Mouse (Mus musculus): Measurements from ENCODE around the gene Cacna1f. TPM values are rescaled to one million over a fixed set of nuclear protein-coding genes. Genes with fewer than 3 reads are reported as not detected.

Cacna1f gene
- polyA plus RNA-seq, 1 experiment: not detected

DNA sequence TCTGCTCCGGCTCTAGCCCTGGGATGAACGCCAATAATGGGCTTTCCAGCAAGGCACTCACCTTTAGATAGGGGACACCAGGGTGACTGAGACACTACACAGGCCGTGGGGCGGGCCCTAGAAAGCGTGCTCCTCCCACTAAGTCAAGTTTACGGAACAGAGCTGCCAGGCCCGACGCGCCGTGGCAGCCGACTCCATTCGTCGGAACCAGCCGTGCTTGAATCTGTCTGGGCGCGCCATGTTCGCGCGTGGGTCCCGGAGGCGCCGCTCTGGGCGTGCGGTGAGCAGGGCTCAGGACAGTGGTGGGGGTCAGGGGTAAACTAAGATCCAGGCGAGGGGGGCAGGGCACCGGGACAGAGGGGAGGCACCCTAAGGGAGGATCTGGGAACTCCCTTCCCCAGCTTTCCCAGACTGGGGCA, 50.3 kb downstream of the Cacna1f start, which contains the start of gene Prickle3:
Gene Prickle3 (plus strand): TSS at position 40 of the 419 bp plus-strand sequence.
- H3K27me3 ChIP-seq (replicated peaks; ENCODE audit: control insufficient read depth, insufficient read depth, low read length): no peaks in the 10 kb centered on the region
- no peaks in the 10 kb centered on the region; the same call in 1 of the 2 replicates for H3K4me1 ChIP-seq (ENCODE audit: control insufficient read depth, insufficient read depth, low read length)
- peak; percentile 76 for DNase-seq
- no peak for TF ChIP-seq POLR2A (IDR thresholded peaks at IDR 0.05; ENCODE audit: low read depth, low read length)
- no peak for TF ChIP-seq CTCF (conservative IDR thresholded peaks at IDR 0.05; ENCODE audit: insufficient read depth, insufficient read length, low read depth, low read length)
- peak within 1 kb of the TSS; percentile 59 for H3K27ac ChIP-seq (ENCODE audit: insufficient read depth, low read depth, low read length)
- H3K4me3 ChIP-seq (ENCODE audit: insufficient read depth, low read depth, low read length): peak within 1 kb of the TSS; percentile 69
- under 1% methylated on average over 26 of the region's 26 CpGs for WGBS
- no peaks in the 10 kb centered on the region for H3K36me3 ChIP-seq (ENCODE audit: control insufficient read depth, insufficient read depth, low read length)

DNA sequence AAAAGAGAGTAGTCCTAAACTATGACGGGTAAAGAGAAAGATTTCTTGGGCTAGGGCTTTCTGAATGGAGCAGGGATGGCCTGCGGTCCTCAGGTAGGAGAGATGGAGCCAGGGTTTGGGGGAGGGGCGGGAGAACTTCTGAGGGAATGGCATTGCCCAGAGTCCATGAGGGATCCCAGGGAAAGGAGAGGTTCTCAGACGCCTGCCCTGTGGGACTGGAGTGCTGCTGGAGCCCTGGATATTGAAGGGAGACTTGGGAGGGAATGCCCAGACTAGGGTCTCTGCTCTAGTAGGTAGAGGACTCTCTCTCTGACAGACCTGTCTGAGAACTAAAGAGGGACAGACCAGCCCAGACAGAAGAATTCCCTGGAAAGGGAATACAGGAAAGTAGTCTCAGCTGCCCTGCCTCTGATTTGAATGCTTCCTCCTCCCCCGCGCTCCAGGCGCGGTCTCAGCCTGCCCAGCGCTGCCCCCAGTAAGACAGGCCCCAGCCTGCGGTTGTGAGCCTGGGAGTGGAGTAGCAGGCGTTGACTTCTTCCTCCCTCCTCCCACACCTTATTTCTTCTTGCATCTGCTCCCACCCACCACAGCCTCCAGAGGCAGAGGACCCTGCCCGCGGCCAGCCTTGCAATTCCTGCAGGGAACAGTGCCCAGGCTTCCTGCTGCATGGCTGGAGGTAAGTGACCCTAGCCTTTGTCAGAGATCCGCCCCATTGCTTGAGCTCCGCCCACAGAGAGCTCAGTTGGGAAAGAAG, 51.3 kb downstream of the Cacna1f start:
- Histone ChIP-seq H3K27ac (ENCODE audit: insufficient read depth, low read depth, low read length) (peak overlapping the region; percentile 22), H3K36me3 (ENCODE audit: control insufficient read depth, insufficient read depth, low read length) (no peaks in the 10 kb centered on the region), H3K27me3 (replicated peaks; ENCODE audit: control insufficient read depth, insufficient read depth, low read length) (no peaks in the 10 kb centered on the region), H3K4me3 (ENCODE audit: insufficient read depth, low read depth, low read length) (peak overlapping the region; percentile 38), H3K4me1 (ENCODE audit: control insufficient read depth, insufficient read depth, low read length) (no peaks in the 10 kb centered on the region; the same call in 1 of the 2 replicates)
- peak; percentile 87 for DNase-seq
- TF ChIP-seq CTCF (conservative IDR thresholded peaks at IDR 0.05; ENCODE audit: insufficient read depth, insufficient read length, low read depth, low read length) (no peak), POLR2A (IDR thresholded peaks at IDR 0.05; ENCODE audit: low read depth, low read length) (no peak)
- 6% methylated on average over 15 of the region's 15 CpGs for WGBS

DNA sequence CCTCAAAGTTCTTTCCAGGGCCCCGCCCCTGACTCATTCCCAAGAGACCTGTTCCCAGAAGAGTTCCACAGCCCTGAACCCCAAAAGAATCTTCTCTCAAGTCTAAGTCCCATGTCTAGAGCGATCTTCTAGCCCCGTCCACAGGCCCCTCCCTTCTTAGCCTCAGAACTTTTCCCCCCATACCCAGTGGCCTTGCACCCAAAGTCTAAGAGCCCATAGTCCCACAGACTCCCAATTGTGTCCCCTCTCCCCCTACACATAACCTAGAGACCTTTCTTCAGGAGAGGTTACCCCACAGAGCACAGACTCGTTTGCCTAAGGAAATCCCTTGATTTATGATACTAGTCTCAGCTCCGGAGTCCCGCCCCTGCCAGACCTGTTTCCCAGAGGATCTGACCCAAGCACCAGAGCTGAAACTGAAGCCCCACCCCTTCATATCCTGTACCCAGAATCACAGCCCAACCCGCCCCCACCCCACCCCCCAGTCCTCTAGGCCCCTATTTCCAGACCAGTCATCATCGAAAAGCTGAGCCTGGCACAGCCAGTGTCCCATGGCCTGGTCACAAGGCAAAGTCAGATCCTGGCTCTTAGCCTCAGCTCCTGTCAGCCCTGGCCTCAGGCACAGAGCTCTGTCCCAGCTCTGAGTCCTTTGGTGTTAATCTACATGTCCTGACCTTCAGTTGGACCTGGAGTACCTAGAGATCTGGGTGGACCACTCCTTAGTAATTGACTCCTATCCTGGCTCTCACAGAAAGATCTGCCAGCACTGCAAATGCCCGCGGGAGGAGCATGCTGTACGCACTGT, 52.1 kb downstream of the Cacna1f start:
- H3K4me1 ChIP-seq (ENCODE audit: control insufficient read depth, insufficient read depth, low read length): no peaks in the 10 kb centered on the region; the same call in 1 of the 2 replicates
- 0 out of 2 replicates have a peak overlapping the region, but pooled peaks have one; percentile 3 for H3K4me3 ChIP-seq (ENCODE audit: insufficient read depth, low read depth, low read length)
- TF ChIP-seq POLR2A (IDR thresholded peaks at IDR 0.05; ENCODE audit: low read depth, low read length) (no peak), CTCF (conservative IDR thresholded peaks at IDR 0.05; ENCODE audit: insufficient read depth, insufficient read length, low read depth, low read length) (no peak)
- peak overlapping the region; percentile 22 for H3K27ac ChIP-seq (ENCODE audit: insufficient read depth, low read depth, low read length)
- WGBS: 31% methylated on average over 11 of the region's 11 CpGs
- no peaks in the 10 kb centered on the region for H3K36me3 ChIP-seq (ENCODE audit: control insufficient read depth, insufficient read depth, low read length)
- peak; percentile 72 for DNase-seq
- no peaks in the 10 kb centered on the region for H3K27me3 ChIP-seq (replicated peaks; ENCODE audit: control insufficient read depth, insufficient read depth, low read length)

DNA sequence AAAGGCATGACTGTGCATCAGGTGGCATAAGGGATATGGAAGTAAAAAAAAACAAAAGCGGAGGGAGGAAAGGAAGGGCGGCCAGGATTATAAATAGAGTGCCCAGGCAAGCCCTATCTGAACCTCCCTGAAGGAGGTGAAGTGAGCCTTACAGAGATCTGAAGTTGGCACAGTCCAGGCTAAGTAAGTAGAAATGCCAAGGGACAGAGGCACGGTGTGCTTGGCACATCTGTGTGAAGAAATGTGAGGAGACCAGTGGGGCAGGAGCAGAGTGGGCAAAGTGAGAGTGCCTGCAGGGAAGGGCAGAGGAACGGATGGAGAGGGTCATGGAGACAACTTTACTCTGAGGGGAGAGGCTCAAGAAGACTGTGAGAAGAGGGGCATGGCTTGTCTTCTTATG, 54.2 kb downstream of the Cacna1f start:
- H3K27ac ChIP-seq (ENCODE audit: insufficient read depth, low read depth, low read length): no peak overlapping the region
- 72% methylated on average over 4 of the region's 4 CpGs for WGBS

DNA sequence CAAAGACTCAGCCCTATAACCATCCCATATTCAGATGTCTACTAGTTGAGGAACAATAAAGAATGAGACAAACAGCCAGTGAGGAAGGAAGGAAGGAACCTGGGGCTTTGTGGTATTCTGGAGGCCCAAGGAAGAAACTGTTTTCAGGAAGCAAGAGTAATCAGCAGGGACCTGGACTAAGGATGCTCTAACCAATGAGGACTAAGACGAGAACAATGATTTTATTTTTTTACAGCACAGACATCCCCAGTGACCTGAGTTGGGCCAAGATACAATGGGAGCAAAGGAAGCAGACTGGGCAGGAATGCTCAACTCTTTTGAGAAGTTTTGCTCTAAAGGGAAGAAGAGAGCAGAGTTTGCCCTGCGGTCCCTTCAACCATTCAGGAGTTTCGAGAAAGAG, 56.1 kb downstream of the Cacna1f start:
- peaks cover 2% of the 10 kb centered on the region; the same call in 1 of the 2 replicates for H3K36me3 ChIP-seq (ENCODE audit: control insufficient read depth, insufficient read depth, low read length)
- WGBS: 73% methylated on average over 3 of the region's 3 CpGs
- TF ChIP-seq CTCF (conservative IDR thresholded peaks at IDR 0.05; ENCODE audit: insufficient read depth, insufficient read length, low read depth, low read length) (no peak), POLR2A (IDR thresholded peaks at IDR 0.05; ENCODE audit: low read depth, low read length) (no peak)
- H3K4me3 ChIP-seq (ENCODE audit: insufficient read depth, low read depth, low read length): no peak overlapping the region
- H3K4me1 ChIP-seq (ENCODE audit: control insufficient read depth, insufficient read depth, low read length): no peaks in the 10 kb centered on the region
- DNase-seq: peak; percentile 20
- no peaks in the 10 kb centered on the region for H3K27me3 ChIP-seq (replicated peaks; ENCODE audit: control insufficient read depth, insufficient read depth, low read length)
- H3K27ac ChIP-seq (ENCODE audit: insufficient read depth, low read depth, low read length): no peak overlapping the region

More for the DNA sequence above, 54.2 kb downstream of the Cacna1f start:
- Histone ChIP-seq H3K27me3 (replicated peaks; ENCODE audit: control insufficient read depth, insufficient read depth, low read length) (no peaks in the 10 kb centered on the region), H3K4me3 (ENCODE audit: insufficient read depth, low read depth, low read length) (no peak overlapping the region), H3K4me1 (ENCODE audit: control insufficient read depth, insufficient read depth, low read length) (no peaks in the 10 kb centered on the region; the same call in 1 of the 2 replicates), H3K36me3 (ENCODE audit: control insufficient read depth, insufficient read depth, low read length) (no peaks in the 10 kb centered on the region)
- TF ChIP-seq CTCF (conservative IDR thresholded peaks at IDR 0.05; ENCODE audit: insufficient read depth, insufficient read length, low read depth, low read length) (no peak), POLR2A (IDR thresholded peaks at IDR 0.05; ENCODE audit: low read depth, low read length) (no peak)
- no peak for DNase-seq

DNA sequence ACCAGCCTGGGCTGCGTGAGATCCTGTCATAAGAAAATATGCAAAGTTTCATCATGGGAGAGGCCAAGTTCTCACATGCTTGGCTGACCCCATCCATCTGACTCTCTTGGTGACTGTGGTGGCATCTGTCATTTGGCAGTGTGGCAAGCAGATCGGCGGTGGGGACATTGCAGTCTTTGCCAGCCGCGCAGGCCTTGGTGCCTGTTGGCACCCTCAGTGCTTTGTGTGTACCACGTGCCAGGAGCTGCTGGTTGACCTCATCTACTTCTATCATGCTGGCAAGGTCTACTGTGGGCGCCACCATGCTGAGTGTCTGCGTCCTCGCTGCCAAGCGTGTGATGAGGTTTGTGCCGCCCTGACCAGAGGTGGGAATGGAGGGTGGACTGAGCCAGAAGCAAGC, 57.9 kb downstream of the Cacna1f start:
- TF ChIP-seq CTCF (conservative IDR thresholded peaks at IDR 0.05; ENCODE audit: insufficient read depth, insufficient read length, low read depth, low read length): no peak
- TF ChIP-seq POLR2A (IDR thresholded peaks at IDR 0.05; ENCODE audit: low read depth, low read length): no peak
- no peak overlapping the region for H3K27ac ChIP-seq (ENCODE audit: insufficient read depth, low read depth, low read length)
- 93% methylated on average over 11 of the region's 11 CpGs for WGBS

More for the DNA sequence above, 57.9 kb downstream of the Cacna1f start:
- Histone ChIP-seq H3K27me3 (replicated peaks; ENCODE audit: control insufficient read depth, insufficient read depth, low read length) (no peaks in the 10 kb centered on the region), H3K4me1 (ENCODE audit: control insufficient read depth, insufficient read depth, low read length) (no peaks in the 10 kb centered on the region), H3K36me3 (ENCODE audit: control insufficient read depth, insufficient read depth, low read length) (peaks cover 2% of the 10 kb centered on the region; the same call in 1 of the 2 replicates), H3K4me3 (ENCODE audit: insufficient read depth, low read depth, low read length) (no peak overlapping the region)
- no peak for DNase-seq

All from kidney, adult 2 months (tissue).